Mouse (Mus musculus) megakaryocyte, adult 5-6 weeks (primary cell): ENCODE measurements at regions not wholly inside any gene's neighbourhood (a gene's known extent, or its start where the extent isn't known, plus 50 kb on each side); places are given as distances from the start of the nearest gene placed in this dataset.
A peak's percentile ranks its signal among the peaks of the same experiment; 100 is the strongest.
"Not testable (repeated sequence)": the region's sequence is repeated elsewhere in the genome, so short reads cannot be mapped to it uniquely, and the experiment has no call there.

ENCODE experiments used
- ATAC-seq: 2 replicates; pipeline ENCODE4 v1.8.0; 2016; ENCODE audit warnings: mild to moderate bottlenecking, inconsistent platforms; ENCODE audit not compliant: poor library complexity, severe bottlenecking

- ATAC-seq: peak; percentile 24; the same call in 1 of the 2 replicates
Measured at GRCm38 (mm10) chr3:79002173-79002848, 284.0 kb downstream of the Rapgef2 start.

GRCm38 (mm10) chr3:79001754-79002153, 284.6 kb downstream of the Rapgef2 start:
- ATAC-seq: no peak

GRCm38 (mm10) chr3:79000293-79000692, 286.0 kb downstream of the Rapgef2 start:
- ATAC-seq: no peak

GRCm38 (mm10) chr3:78999803-79000202, 286.5 kb downstream of the Rapgef2 start:
- no peak for ATAC-seq

GRCm38 (mm10) chr3:78988120-78988519, 298.2 kb downstream of the Rapgef2 start:
- no peak for ATAC-seq

- ATAC-seq: no peak
Measured at GRCm38 (mm10) chr3:78986726-78987125, 299.6 kb downstream of the Rapgef2 start.

- ATAC-seq: no peak
Measured at GRCm38 (mm10) chr3:78981057-78981456, 305.3 kb downstream of the Rapgef2 start.

- ATAC-seq: no peak
Measured at GRCm38 (mm10) chr3:78978781-78979180, 307.5 kb downstream of the Rapgef2 start.

GRCm38 (mm10) chr3:78966683-78967549, 319.4 kb downstream of the Rapgef2 start:
- peak; percentile 92 for ATAC-seq

GRCm38 (mm10) chr3:78964231-78964858, 322.0 kb downstream of the Rapgef2 start:
- ATAC-seq: peak; percentile 30

- peak; percentile 68 for ATAC-seq
Measured at GRCm38 (mm10) chr3:78958781-78959180, 327.5 kb downstream of the Rapgef2 start.

- no peak for ATAC-seq
Measured at GRCm38 (mm10) chr3:78955364-78955763, 331.0 kb downstream of the Rapgef2 start.

GRCm38 (mm10) chr3:78949385-78949784, 336.9 kb downstream of the Rapgef2 start:
- not testable (repeated sequence) for ATAC-seq

- no peak for ATAC-seq
Measured at GRCm38 (mm10) chr3:78948700-78949099, 337.6 kb downstream of the Rapgef2 start.

- ATAC-seq: peak; percentile 66; the same call in 1 of the 2 replicates
Measured at GRCm38 (mm10) chr3:78948171-78948570, 338.1 kb downstream of the Rapgef2 start.

GRCm38 (mm10) chr3:78947183-78947582, 339.1 kb downstream of the Rapgef2 start:
- ATAC-seq: no peak

GRCm38 (mm10) chr3:78944185-78944584, 342.1 kb downstream of the Rapgef2 start:
- no peak for ATAC-seq

- ATAC-seq: no peak
Measured at GRCm38 (mm10) chr3:78932975-78933374, 353.3 kb downstream of the Rapgef2 start.

- ATAC-seq: no peak
Measured at GRCm38 (mm10) chr3:78919850-78920249, 366.5 kb downstream of the Rapgef2 start.

- ATAC-seq: peak; percentile 100
Measured at GRCm38 (mm10) chr3:78919407-78919806, 366.9 kb downstream of the Rapgef2 start.

- ATAC-seq: no peak
Measured at GRCm38 (mm10) chr3:78908196-78908844, 378.0 kb downstream of the Rapgef2 start.
